Mouse (Mus musculus) B cell, adult (primary cell): ENCODE data around the gene Mycbpap. TPM values are rescaled to one million over a fixed set of nuclear protein-coding genes. Genes with fewer than 3 reads are reported as not detected.

Source experiments
- total RNA-seq: library from RNA; stranded (reverse); gene quantifications from 4 replicates; pipeline ENCODE4 v1.2.4, GENCODE M21; 2023; ENCODE audit not compliant: inconsistent age

The Mycbpap gene
- total RNA-seq, result 0.27 to 0.80 TPM (median 0.61 TPM) in 3 of 4 replicates, not detected in the other

GRCm38 (mm10) chr11:94521219-94521843 is at the start of gene Mycbpap:
Mycbpap (minus strand) TSS chr11:94521742.

GRCm38 (mm10) chr11:94564437-94565150 is 43.1 kb upstream of the Mycbpap start, which contains the start of gene Chad:
Chad (plus strand) TSS chr11:94565047.

GRCm38 (mm10) chr11:94548888-94549690 is 27.5 kb upstream of the Mycbpap start, which contains the start of gene Rsad1:
Rsad1 (minus strand) TSS chr11:94549255.

GRCm38 (mm10) chr11:94499661-94500152 is 21.8 kb downstream of the Mycbpap start, which contains the start of gene Epn3:
Epn3 (minus strand) TSS chr11:94499974.

GRCm38 (mm10) chr11:94486001-94486400 is 35.5 kb downstream of the Mycbpap start, which contains the start of gene Spata20:
Spata20 (minus strand) TSS chr11:94486179.

GRCm38 (mm10) chr11:94473707-94474543 is 47.6 kb downstream of the Mycbpap start, which contains the start of gene Cacna1g:
Cacna1g (minus strand) TSS chr11:94474198.

Other genes starting within 250 kb of the Mycbpap start
- not detected in 4 replicates for gene Gm21885, start 239.9 kb downstream of the Mycbpap start, total RNA-seq
- gene Luc7l3, start 199.8 kb downstream of the Mycbpap start, total RNA-seq, result 101 to 106 TPM (median 102 TPM) in 4 replicates
- 45.7 to 63.8 TPM (median 50.6 TPM) in 4 replicates for gene Ankrd40, start 193.7 kb downstream of the Mycbpap start, total RNA-seq
- 1.2 to 3.4 TPM (median 2.4 TPM) in 4 replicates for gene Abcc3, start 128.7 kb downstream of the Mycbpap start, total RNA-seq
- gene Cacna1g, start 47.5 kb downstream of the Mycbpap start, total RNA-seq, result not detected in 4 replicates
- not detected in 4 replicates for gene Spata20, start 35.6 kb downstream of the Mycbpap start, total RNA-seq
- not detected in 4 replicates for gene Epn3, start 21.8 kb downstream of the Mycbpap start, total RNA-seq
- gene Rsad1, start 27.5 kb upstream of the Mycbpap start, total RNA-seq, result 6.9 to 8.9 TPM (median 7.5 TPM) in 4 replicates
- not detected in 4 replicates for gene Chad, start 43.3 kb upstream of the Mycbpap start, total RNA-seq
- 70.5 to 83.1 TPM (median 77.5 TPM) in 4 replicates for gene Acsf2, start 80.1 kb upstream of the Mycbpap start, total RNA-seq
- gene Lrrc59, start 108.0 kb upstream of the Mycbpap start, total RNA-seq, result 63.6 to 73.3 TPM (median 67.2 TPM) in 4 replicates
- 17.3 to 27.4 TPM (median 22.4 TPM) in 4 replicates for gene Mrpl27, start 132.0 kb upstream of the Mycbpap start, total RNA-seq
- gene Eme1, start 132.2 kb upstream of the Mycbpap start, total RNA-seq, result 0.78 to 1.9 TPM (median 1.3 TPM) in 4 replicates
- gene Xylt2, start 155.8 kb upstream of the Mycbpap start, total RNA-seq, result 12.7 to 19.1 TPM (median 16.7 TPM) in 4 replicates
- gene Gm11541, start 182.8 kb upstream of the Mycbpap start, total RNA-seq, result not detected in 4 replicates
- 0.60 TPM in 1 of 4 replicates, not detected in the others for gene Cdc34b, start 220.0 kb upstream of the Mycbpap start, total RNA-seq